Mouse (Mus musculus) kidney, embryonic 15.5 days (tissue): ENCODE data around the gene Tmod1. TPM values are rescaled to one million over a fixed set of nuclear protein-coding genes. Genes with fewer than 3 reads are reported as not detected.

ENCODE experiments used
- ATAC-seq: fragments of 200-750 bp; cut with Nextera tagmentation; replicated peaks from 2 replicates; pipeline ENCODE4 v1.8.0; 2017; ENCODE audit warnings: moderate TSS enrichment; ENCODE audit not compliant: low FRiP score
- H3K27ac ChIP-seq: fragments of 300-500 bp; sonication (generic); 2 replicates; pipeline ENCODE4 v1.5.1; 2015; ENCODE audit warnings: mild to moderate bottlenecking, inconsistent platforms
- H3K27me3 ChIP-seq: fragments of 300-500 bp; sonication (generic); 2 replicates; pipeline ENCODE4 v1.6.1; 2015; ENCODE audit warnings: inconsistent platforms
- H3K36me3 ChIP-seq: fragments of 300-500 bp; sonication (generic); 2 replicates; pipeline ENCODE4 v1.6.1; 2015; ENCODE audit warnings: inconsistent platforms
- H3K4me1 ChIP-seq: fragments of 300-500 bp; sonication (generic); 2 replicates; pipeline ENCODE4 v1.6.1; 2015; ENCODE audit warnings: inconsistent platforms
- H3K4me2 ChIP-seq: fragments of 300-500 bp; sonication (generic); 2 replicates; pipeline ENCODE4 v1.6.1; 2015; ENCODE audit warnings: moderate library complexity, mild to moderate bottlenecking, inconsistent platforms
- H3K4me3 ChIP-seq: fragments of 300-500 bp; sonication (generic); replicated peaks from 2 replicates; pipeline ENCODE4 v1.5.1; 2015; ENCODE audit warnings: mild to moderate bottlenecking, inconsistent platforms
- H3K9ac ChIP-seq: fragments of 300-500 bp; sonication (generic); 2 replicates; pipeline ENCODE4 v1.6.1; 2015; ENCODE audit warnings: mild to moderate bottlenecking, inconsistent platforms
- H3K9me3 ChIP-seq: fragments of 300-500 bp; sonication (generic); replicated peaks from 2 replicates; pipeline ENCODE4 v1.6.1; 2016; ENCODE audit warnings: inconsistent platforms
- WGBS: fragments of 180-500 bp; shearing (Covaris S2); methylation state at CpG from one replicate; pipeline ENCODE4 v1.1.7; 2015; ENCODE audit warnings: mixed read lengths; 5-methylcytosine and 5-hydroxymethylcytosine counted together
- polyA plus RNA-seq: library from polyadenylated mRNA; unstranded; fragments of >200 nt; fragmentation: Nextera tagmentation; extraction: Ambion mirVana; gene quantifications from 2 replicates; pipeline ENCODE4 v1.2.1, GENCODE M21; 2015

Gene Tmod1
- polyA plus RNA-seq = 8.2 TPM in 2 replicates

DNA sequence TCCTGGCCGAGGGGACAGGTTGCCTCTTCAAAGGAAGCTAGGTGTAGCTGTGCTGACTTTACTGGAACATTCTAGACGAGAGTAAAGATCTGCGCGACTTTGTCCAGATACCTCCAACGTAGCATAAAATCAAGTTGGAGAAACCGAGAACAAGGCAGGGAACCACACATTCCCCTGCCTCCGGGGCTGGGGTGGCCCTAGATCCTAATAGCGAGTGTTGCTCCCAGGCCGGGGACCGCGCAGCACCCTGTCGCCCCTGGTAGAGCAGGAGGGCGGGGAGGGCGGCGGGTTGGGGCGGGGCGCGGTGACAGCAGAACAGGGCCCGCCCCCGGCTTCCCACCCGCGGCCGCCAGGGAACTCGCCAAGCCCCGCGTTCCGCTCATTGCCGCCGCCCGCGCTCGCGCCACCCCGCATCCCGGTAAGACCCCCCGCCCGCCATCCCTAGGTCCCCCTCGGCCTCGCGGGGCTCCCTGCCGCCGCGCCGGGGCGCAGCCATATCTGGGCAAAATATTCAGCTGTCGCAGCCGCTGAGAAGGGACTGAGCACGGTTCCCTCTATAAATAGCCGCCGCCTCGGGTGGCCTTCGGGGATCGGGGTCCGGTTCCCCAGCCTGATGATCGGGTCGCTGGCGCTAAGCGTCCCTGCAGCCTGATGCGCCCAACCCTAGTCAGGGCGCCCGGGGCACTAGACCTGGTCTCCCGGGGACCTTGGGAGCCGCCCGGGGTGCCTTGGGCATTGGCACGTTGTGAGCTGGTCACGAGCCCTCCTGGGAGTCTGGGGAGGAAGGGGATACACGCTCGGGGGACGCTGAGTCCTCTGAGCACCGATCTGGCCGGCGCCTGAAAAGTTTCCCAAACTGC is at the start of gene Tmod1:
Gene Tmod1 (plus strand): TSS at position 44 of the 860 bp plus-strand sequence.
- Histone ChIP-seq H3K27me3 (peaks cover 49% of the 10 kb centered on the region), H3K9ac (peak within 1 kb of the TSS; percentile 52), H3K9me3 (no peaks in the 10 kb centered on the region), H3K36me3 (no peaks in the 10 kb centered on the region), H3K4me1 (peaks cover 35% of the 10 kb centered on the region), H3K4me2 (peak within 1 kb of the TSS; percentile 97), H3K27ac (no peak within 1 kb of the TSS), H3K4me3 (peak within 1 kb of the TSS; percentile 64)
- under 1% methylated on average over 72 of the region's 72 CpGs for WGBS
- ATAC-seq = peak; percentile 82

DNA sequence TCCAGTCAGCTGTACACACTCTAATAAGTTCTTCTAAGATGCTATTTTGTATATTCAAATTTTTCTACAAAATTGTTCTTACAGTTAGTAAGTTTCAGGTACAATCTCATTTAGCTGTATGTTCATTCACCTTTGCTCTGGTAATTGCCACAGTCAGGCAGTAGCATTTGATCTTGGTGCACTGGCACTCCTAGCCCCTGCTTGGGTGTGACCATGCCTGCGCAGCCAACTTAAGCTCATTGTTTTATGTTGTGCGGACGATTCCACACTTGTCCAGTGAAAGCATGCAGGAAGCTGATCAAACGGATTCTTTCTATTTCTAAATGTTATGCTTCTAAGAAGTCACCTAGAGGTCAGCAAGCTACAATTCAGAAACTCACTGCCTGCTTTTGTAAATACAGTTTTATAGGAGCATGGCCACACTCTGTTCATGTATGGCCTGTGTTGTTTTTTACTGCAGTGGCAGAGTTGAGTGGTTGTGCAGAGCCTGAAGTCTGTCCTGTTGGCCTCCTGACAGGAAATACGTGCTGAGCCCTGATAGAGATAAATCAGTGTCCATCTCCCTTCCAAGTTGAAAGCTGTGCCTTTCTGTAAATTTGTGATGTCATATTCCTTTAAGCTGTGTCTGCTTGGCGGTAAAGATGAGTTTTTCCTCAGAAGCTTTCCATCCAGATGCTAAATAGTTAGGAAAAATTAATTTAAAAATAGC is 48.2 kb upstream of the Tmod1 start:
- Histone ChIP-seq H3K9ac (no peak overlapping the region), H3K9me3 (no peaks in the 10 kb centered on the region), H3K4me3 (no peak overlapping the region), H3K4me2 (no peak overlapping the region), H3K27me3 (no peaks in the 10 kb centered on the region), H3K27ac (peak overlapping the region; percentile 9; the same call in 1 of the 2 replicates), H3K36me3 (peaks cover 5% of the 10 kb centered on the region; the same call in 1 of the 2 replicates), H3K4me1 (peaks cover 5% of the 10 kb centered on the region)
- no peak for ATAC-seq
- WGBS = 40% methylated on average over 6 of the region's 6 CpGs

DNA sequence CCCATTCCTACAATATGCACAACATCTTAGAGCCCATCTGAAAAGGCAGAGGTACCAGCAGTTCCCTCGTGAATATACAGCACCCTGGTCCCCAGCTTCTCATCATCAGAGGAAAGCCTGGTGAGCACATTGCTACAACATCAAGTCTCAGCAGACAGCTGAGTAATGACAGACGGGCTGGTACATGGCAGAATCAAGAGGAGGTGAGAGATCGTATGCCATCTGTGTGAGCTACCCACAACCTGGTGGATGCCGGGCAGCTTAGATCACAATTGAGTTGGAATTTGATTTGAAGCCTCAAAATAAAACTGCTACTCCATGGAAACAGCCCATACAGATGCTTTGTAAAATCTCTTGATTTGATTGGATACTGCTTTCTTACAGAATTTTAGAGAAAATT is 40.2 kb upstream of the Tmod1 start:
- H3K4me1 ChIP-seq = no peaks in the 10 kb centered on the region
- H3K27ac ChIP-seq = no peak overlapping the region
- H3K4me2 ChIP-seq = no peak overlapping the region
- H3K9me3 ChIP-seq = no peaks in the 10 kb centered on the region
- no peak overlapping the region for H3K4me3 ChIP-seq
- peaks cover 10% of the 10 kb centered on the region; the same call in 1 of the 2 replicates for H3K36me3 ChIP-seq
- no peaks in the 10 kb centered on the region for H3K27me3 ChIP-seq
- WGBS = 82% methylated on average over 4 of the region's 4 CpGs
- H3K9ac ChIP-seq = no peak overlapping the region
- ATAC-seq = no peak

- Histone ChIP-seq H3K9me3 (no peaks in the 10 kb centered on the region), H3K4me1 (no peaks in the 10 kb centered on the region), H3K27me3 (no peaks in the 10 kb centered on the region), H3K4me2 (no peak overlapping the region), H3K27ac (peak overlapping the region; percentile 27; the same call in 1 of the 2 replicates), H3K4me3 (no peak overlapping the region), H3K36me3 (peaks cover 31% of the 10 kb centered on the region), H3K9ac (no peak overlapping the region)
- ATAC-seq = no peak
- 81% methylated on average over 5 of the region's 5 CpGs for WGBS
Observed at GRCm38 (mm10) chr4:46008142-46008793, 30.5 kb upstream of the Tmod1 start.

- Histone ChIP-seq H3K27ac (no peak overlapping the region), H3K4me2 (no peak overlapping the region), H3K36me3 (0 out of 2 replicates have a peak, but pooled peaks cover 20% of the 10 kb centered on the region), H3K27me3 (no peaks in the 10 kb centered on the region), H3K9me3 (no peaks in the 10 kb centered on the region), H3K9ac (no peak overlapping the region), H3K4me1 (no peaks in the 10 kb centered on the region), H3K4me3 (no peak overlapping the region)
- no peak for ATAC-seq
- WGBS = 80% methylated on average over 2 of the region's 2 CpGs
Observed at GRCm38 (mm10) chr4:46011698-46012097, 27.0 kb upstream of the Tmod1 start.

- Histone ChIP-seq H3K27me3 (no peaks in the 10 kb centered on the region), H3K9ac (no peak overlapping the region), H3K27ac (no peak overlapping the region), H3K4me1 (no peaks in the 10 kb centered on the region), H3K4me3 (no peak overlapping the region), H3K36me3 (0 out of 2 replicates have a peak, but pooled peaks cover 15% of the 10 kb centered on the region), H3K9me3 (no peaks in the 10 kb centered on the region), H3K4me2 (no peak overlapping the region)
- ATAC-seq = no peak
- whole genome bisulfite sequencing = 76% methylated on average over 1 of the region's 1 CpGs
Observed at GRCm38 (mm10) chr4:46015605-46016004, 23.1 kb upstream of the Tmod1 start.

- Histone ChIP-seq H3K4me3 (no peak overlapping the region), H3K36me3 (0 out of 2 replicates have a peak, but pooled peaks cover 7% of the 10 kb centered on the region), H3K4me2 (no peak overlapping the region), H3K27me3 (no peaks in the 10 kb centered on the region), H3K4me1 (peaks cover 2% of the 10 kb centered on the region; the same call in 1 of the 2 replicates), H3K27ac (no peak overlapping the region), H3K9ac (no peak overlapping the region), H3K9me3 (no peaks in the 10 kb centered on the region)
- no peak; the same call in 1 of the 2 replicates for ATAC-seq
- 46% methylated on average over 3 of the region's 3 CpGs for WGBS
Observed at GRCm38 (mm10) chr4:46023021-46023481, 15.7 kb upstream of the Tmod1 start.

DNA sequence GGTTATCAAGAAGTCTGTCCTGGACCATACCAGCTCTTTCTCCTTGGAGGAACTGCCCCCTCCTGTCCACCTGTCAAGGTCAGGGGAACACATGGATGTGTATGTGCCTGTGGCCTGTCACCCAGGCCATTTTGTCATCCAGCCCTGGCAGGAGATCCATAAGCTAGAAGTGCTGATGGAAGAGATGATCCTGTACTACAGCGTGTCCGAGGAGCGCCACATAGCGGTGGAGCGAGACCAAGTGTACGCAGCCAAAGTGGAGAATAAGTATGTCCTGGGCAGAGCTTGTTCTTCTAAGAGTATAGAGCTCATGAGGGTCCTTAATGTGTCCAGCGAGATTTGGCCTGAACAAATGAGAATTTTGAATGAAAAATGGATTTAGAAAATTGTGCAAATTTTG is 12.8 kb upstream of the Tmod1 start:
- H3K36me3 ChIP-seq = no peaks in the 10 kb centered on the region
- H3K4me3 ChIP-seq = no peak overlapping the region
- H3K9me3 ChIP-seq = no peaks in the 10 kb centered on the region
- H3K27ac ChIP-seq = no peak overlapping the region
- H3K4me1 ChIP-seq = peaks cover 2% of the 10 kb centered on the region; the same call in 1 of the 2 replicates
- no peaks in the 10 kb centered on the region for H3K27me3 ChIP-seq
- 44% methylated on average over 7 of the region's 7 CpGs for WGBS
- no peak; the same call in 1 of the 2 replicates for ATAC-seq
- no peak overlapping the region for H3K9ac ChIP-seq
- no peak overlapping the region for H3K4me2 ChIP-seq

DNA sequence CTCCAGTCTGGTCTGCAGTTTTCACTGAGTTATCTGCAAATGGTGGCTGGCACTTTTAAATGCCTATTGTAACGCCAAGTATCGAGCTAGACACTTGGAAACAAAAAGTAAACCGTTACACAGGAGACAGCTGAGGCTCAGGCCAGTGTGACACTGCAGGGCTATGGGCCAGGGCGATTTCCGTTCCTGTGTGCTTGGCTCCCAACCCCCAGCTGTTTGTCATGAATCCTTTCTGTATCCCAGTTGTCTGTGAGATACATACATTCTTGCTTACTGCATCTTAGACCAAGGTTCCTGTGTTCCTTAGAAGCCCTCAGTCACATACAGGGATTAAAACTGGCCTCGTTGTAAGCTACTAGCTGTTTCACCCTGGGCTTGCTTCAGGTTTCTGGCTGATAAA is 10.5 kb upstream of the Tmod1 start:
- Histone ChIP-seq H3K36me3 (no peaks in the 10 kb centered on the region), H3K9ac (no peak overlapping the region), H3K27me3 (no peaks in the 10 kb centered on the region), H3K4me1 (0 out of 2 replicates have a peak, but pooled peaks cover 4% of the 10 kb centered on the region), H3K4me2 (no peak overlapping the region), H3K9me3 (no peaks in the 10 kb centered on the region), H3K4me3 (no peak overlapping the region), H3K27ac (no peak overlapping the region)
- 68% methylated on average over 6 of the region's 6 CpGs for WGBS
- ATAC-seq = no peak

GRCm38 (mm10) chr4:46028781-46029180 is 10.0 kb upstream of the Tmod1 start:
- H3K27me3 ChIP-seq = no peaks in the 10 kb centered on the region
- no peak overlapping the region for H3K4me3 ChIP-seq
- WGBS = 85% methylated on average over 4 of the region's 4 CpGs
- H3K4me2 ChIP-seq = no peak overlapping the region
- H3K4me1 ChIP-seq = 0 out of 2 replicates have a peak, but pooled peaks cover 6% of the 10 kb centered on the region
- no peak overlapping the region for H3K27ac ChIP-seq
- H3K36me3 ChIP-seq = no peaks in the 10 kb centered on the region
- no peak overlapping the region for H3K9ac ChIP-seq
- no peaks in the 10 kb centered on the region for H3K9me3 ChIP-seq
- ATAC-seq = no peak

DNA sequence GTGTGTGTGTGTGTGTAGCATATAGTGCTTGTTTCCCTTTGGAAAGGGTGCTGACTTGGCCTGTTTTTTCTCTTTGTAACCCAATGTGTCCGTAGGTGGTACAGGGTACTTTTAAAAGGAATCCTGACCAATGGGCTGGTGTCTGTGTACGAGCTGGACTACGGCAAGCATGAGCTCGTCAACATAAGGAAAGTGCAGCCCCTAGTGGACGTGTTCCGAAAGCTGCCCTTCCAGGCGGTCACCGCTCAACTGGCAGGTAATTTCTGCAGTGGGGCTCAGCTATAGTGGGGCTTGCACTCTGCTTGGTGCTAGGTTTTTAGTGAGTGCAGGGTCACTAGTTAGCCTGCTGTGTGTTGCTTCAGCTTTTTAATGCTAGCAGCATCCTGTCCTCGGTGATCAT is 9.2 kb upstream of the Tmod1 start:
- Histone ChIP-seq H3K36me3 (no peaks in the 10 kb centered on the region), H3K27me3 (no peaks in the 10 kb centered on the region), H3K4me3 (no peak overlapping the region), H3K9me3 (no peaks in the 10 kb centered on the region), H3K27ac (no peak overlapping the region), H3K9ac (no peak overlapping the region), H3K4me1 (0 out of 2 replicates have a peak, but pooled peaks cover 6% of the 10 kb centered on the region), H3K4me2 (no peak overlapping the region)
- WGBS = 43% methylated on average over 9 of the region's 9 CpGs
- ATAC-seq = no peak; the same call in 1 of the 2 replicates
